Mouse (Mus musculus): ENCODE results near the gene Tgm7.
A peak's percentile ranks its signal among the peaks of the same experiment; 100 is the strongest.
"Not testable (repeated sequence)": the region's sequence is repeated elsewhere in the genome, so short reads cannot be mapped to it uniquely, and the experiment has no call there.

Tgm7 gene

DNA sequence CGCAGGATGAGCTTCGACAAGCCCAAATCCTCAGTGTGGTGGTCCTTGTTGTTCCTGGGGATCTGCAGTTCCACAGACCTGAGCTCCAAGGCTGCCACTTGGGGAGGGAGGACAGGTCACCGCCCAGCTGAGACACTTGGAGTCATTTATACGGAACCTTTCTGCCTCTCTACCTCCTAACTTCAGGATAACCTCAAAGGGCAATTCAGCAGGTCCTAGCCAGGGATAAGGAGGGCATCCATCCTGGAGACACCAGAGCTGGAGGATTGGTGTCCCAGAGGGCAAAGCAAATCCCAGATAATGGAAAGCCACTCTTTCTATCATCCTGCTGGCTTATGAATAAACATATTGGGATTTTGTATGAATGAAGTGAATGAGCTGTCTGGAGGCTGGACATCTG is at the start of gene Tgm7:
TSS of gene Tgm7 (minus strand) at position 101 of the 400 bp plus-strand sequence.
- no peak for DNase-seq (ENCODE audit: low spot score)

DNA sequence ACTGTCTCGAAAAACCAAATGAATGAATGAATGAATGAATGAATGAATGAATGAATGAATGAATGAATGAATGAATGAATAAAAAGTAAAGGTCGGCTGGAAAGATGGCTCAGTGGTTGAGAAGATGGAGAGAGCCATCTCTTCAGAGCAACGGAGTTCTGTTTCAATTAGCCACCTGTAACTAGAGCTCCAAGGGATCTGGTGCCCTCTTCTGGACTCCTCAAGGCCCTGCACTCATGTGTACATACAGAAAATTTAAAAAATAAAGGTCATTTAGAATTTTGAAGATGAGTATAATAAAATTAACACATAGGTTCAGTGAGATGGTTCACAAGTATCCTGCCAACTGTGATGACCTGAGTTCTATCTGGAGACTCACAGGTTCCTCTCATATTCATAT is 43.5 kb upstream of the Tgm7 start:
- no peak for DNase-seq (ENCODE audit: low spot score)

DNA sequence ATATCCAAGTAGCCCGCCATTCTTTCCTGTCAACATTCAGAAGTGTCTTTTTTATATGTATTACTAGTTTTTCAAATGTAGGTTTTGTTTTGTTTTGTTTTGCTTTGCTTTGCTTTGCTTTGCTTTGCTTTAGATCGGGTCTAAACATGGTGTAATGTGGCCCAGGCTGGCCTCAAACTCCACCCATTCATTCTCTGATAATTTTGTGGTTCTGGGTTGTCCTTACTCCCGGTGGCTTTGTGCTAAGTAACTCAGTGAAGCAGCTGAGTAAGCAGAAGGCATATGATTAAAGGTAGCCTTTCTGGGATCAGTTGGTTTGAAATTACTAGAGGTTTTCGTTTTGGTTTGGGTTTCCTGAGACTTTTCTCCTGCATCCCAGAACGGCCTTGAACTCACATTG is 40.1 kb upstream of the Tgm7 start:
- no peak for DNase-seq (ENCODE audit: low spot score)

DNA sequence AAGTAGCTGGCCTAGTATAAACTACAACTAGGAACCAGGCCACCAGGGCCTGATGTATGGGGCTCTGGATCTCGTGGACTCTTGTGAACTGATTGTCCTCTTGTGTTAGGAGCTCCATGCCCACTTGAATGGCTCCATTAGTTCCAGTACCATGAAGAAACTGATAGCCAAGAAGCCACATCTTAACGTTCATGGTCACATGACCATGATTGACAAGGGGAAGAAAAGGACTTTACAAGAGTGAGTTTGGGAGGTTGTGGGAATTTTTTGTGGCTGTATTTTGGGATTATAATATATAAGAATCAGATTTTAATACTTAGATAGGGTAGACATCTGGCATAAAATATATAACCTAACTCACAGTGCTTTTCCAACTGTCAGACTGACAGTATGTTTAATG is 32.8 kb upstream of the Tgm7 start:
- no peak for DNase-seq (ENCODE audit: low spot score)

DNA sequence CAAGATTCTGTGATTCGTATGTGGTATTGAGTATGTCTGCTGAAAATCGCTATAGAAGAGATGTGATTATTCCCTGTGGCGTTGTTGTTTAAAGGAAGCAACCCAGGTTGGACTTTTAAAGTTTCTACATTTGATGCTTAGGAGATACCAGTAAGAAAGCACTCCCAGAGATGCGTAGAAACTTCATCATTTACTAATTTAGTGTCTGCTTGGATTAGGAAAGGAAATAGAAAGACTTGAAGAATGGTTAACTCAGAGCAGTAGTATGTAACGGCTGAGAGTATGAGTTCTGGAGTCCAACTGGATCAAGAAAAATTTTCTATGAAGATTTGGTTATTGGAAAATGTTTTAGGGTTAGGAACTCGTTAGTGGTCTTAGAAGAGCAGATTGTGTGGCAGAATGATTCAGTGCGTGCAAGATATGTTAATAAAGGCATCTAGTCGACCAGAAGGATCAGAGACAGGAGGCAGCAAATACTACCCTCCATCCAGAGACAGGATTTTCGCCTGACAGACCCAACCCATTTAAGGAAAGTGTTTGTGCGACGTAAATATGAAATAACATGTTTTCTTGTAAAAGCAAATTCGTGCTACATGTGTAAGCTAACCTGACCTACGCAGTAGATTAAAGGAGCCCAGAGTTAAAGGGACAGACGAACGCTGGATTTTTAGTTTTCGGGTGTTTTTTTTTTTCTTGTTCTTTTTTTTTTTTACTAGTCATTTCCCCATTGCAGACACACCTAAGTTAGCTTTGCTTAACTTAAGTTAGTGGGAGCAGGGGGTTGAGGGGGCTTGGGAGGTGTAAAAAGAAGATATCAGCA is 31.8 kb upstream of the Tgm7 start:
- DNase-seq (ENCODE audit: low spot score), result no peak

DNA sequence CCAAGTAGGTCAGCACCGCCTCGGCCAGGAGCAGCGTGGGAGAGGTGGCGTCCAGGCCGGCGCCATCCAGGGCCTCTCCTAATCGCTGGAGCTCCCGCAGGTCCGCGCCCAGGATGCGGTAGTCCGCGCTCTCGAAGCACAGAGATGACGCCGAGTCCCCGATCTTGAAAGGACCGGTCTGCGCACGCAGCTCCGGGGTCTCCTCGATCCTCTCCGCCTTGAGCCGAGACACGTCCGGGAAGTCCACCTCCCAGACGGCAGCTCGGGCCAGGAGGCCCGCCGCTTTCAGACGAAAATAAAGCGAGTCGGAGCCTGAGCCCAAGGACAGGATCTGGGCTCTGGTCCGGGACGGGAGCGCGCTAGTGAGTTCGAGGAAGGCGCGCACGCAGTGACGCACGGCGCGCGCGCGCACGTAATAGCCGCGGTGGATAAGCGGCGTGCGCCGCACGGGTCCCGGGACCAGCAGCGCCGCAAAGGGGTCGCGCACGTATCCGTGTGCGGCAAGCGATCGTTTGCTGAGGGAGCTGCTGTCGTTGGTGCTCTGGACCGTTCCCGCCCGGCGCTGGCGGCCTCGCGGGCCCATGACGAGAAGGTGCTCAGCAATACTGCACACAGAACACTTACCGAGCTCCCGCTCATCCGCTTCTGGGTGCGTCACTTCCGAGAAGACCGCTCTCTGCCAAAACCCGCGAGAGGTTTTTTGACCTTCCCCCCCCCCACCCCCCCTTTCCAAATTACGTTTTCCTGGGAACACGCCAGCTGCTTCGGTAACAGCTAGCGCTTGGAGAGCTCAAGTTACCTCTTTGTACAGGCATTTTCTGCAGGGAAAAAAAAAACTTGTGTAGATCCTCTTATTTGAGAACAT is 30.7 kb upstream of the Tgm7 start, which contains the start of the genes Adal and Lcmt2:
TSS of gene Adal (plus strand) at position 411 of the 865 bp plus-strand sequence.
TSS of gene Lcmt2 (minus strand) at position 636 of the 865 bp plus-strand sequence.
- DNase-seq (ENCODE audit: low spot score), result peak; percentile 85

DNA sequence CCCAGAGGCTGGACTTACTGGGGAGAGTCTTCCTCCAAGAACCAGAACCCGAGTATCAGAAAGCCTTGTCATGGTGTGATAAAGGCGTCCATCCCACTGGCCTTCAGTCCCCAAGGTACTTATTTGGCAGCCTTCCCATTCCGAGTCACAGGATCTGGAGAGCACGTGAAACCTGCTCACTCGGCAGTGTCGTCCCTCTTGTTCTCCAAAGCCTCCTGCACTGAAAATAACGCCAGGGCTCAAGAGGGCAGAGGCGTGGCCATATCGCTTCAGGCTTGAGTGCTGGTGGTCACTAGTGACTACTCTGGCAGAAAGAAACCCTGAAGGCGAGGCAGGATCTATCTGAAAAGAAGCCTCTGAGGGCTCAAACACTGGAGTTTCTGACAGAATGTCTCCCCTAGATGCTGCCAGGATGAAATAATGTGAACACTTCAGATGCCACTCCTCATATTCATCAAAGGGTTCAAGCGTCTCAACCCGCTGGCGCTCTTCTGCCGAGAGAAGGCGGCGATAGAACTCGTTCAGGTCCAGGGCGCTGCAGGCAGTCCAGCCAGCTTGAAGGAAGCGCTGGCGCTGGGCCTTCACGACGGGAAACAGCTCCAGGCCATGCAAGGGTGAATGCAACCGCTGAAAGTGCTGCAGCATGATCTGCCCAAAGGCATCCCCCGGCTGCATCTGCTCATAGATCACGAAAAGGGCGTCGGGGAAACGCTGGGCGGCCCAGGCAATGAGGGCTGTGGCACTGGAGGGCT is 29.8 kb upstream of the Tgm7 start:
- DNase-seq (ENCODE audit: low spot score), result peak; percentile 27

DNA sequence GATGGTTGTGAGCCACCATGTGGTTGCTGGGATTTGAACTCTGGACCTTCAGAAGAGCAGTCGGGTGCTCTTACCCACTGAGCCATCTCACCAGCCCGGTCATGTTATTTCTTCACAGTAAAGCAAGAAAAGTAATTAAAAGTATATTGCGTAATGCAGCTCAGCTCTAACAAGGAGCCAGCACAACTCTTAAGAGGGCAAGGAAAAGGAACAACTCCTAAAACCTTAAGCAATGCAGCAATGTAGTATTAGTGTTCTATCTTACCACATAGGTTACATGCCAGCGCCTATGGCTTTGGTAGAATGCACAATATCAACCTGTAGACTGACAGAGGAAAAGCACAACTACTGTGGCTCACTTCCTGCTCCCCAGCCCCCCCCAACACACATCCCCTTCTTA is 27.8 kb upstream of the Tgm7 start:
- no peak for DNase-seq (ENCODE audit: low spot score)

DNA sequence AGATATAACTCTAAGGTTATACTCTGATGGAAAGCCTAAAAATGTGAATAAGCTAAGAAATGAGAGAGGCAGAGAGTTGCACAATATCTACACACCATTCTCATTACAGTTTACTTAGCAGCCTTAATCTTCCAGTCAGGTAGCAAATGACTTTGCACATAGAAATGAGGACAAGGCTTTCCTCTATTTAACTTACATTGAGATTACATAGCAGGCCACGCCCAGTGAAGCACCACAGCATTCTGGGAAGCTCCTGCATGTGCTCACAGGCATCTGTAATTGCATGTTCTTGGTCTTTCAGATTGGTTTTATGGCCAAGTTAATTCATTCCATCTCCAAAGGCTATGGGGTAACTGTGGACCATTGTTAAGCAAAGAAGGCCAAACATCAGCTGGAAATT is 23.2 kb upstream of the Tgm7 start:
- no peak for DNase-seq (ENCODE audit: low spot score)

DNA sequence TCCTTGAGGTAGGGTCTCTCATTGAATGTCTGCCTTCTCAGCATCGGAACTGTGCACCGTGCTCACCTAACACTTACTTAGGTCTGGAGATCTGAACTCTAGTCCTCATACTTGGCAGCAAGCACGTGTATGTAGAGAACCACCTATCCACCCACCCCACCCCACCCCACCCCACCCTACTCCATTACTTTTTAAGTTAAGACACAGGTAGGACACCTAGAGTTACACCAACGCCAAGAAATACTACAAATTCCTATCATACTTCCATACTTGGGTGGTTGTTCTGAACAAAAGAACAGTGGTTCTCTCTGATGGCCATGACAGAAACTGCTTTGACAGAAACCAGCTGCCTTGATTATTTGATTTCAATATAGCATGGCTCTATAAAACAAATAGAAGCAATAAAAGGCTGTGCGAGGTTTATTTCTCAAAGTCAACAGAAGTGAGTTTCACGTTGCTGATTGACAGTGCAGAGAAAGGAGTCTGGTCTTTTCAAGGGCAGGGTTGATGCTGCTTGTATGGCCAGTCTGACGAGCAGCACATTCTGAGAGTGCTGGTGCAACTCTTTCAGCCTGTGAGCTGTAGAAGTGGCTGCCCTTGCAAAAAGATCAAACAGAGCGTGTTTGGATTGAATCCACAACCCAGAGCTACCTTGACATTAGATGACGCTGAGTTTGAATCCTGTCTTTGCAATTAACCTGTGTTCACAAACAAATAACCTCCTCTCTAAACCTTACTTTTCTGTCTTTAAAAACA is 19.4 kb upstream of the Tgm7 start:
- DNase-seq (ENCODE audit: low spot score), result no peak

DNA sequence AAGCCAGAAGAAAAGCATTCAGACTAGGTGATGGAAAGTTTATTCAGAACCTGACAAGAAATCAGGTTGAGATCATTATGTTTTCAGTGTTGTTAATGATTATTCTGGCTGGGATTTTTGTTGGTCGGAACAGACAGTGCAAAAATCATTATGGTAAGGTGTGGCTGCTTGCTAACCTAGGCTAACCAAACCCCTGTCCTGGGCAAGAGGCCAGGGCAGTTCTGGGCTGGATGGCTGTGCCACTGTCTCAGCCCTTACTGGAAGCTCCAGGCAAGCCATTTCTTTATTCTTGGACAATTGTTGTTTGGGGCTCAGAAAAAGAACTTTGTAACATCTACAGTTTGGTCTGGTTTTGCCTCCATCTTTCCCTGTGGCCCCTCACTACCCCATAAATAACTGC is 17.9 kb upstream of the Tgm7 start:
- DNase-seq (ENCODE audit: low spot score), result no peak

DNA sequence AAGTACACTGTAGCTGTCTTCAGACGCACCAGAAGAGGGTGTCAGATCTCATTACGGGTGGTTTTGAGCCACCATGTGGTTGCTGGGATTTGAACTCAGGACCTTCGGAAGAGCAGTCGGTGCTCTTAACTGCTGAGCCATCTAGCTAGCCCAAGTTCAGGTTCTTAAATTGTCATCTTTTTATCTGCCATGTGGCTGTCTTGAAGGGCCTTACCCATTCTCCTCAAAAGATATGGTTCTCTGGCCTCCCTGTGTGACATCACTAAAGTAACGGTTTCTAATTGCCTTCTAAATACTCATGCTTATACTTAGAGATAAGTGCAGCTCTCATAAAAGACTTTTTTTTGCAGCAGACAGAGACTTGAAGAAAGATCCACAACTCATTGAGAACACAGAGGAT is 16.7 kb upstream of the Tgm7 start:
- not testable (repeated sequence) for DNase-seq (ENCODE audit: low spot score)

DNA sequence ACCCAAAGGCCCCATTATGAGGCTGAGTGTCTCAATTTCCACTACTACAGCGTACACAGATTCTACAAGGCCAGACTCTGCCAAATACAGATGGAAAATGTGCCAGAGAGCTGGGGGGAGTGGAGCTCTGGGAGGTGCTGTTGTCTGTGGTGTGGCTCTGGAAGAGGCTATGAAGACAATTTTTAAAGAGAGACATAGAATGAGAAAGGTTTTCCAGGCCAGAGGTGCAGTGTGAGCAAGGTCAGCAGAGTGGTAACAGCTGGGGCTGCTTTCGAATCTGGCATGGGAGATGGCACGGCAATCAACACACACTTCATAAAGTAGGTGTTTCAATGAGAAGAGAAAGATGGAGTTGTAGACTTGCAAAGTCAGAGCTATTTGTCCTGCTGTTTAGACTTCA is 9.7 kb upstream of the Tgm7 start:
- no peak for DNase-seq (ENCODE audit: low spot score)

DNA sequence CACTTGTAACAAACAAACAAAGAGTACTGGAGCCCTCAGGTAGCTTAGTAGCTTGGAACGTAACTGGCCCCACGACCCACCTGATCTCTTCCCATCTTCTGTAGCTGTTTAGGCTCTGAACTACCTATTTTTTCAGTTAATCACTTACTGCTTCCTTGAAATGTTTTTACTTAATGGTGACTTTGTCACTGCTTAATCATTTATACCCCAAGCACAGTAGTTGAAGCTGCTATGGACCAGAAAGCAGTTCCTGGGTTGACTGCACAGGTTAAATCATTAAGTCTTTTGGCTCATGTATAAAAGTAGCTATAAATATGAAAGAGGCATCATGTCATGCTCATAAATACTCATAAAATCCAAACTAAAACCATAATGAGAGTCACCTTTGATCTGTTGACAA is 5.8 kb upstream of the Tgm7 start:
- no peak for DNase-seq (ENCODE audit: low spot score)

DNA sequence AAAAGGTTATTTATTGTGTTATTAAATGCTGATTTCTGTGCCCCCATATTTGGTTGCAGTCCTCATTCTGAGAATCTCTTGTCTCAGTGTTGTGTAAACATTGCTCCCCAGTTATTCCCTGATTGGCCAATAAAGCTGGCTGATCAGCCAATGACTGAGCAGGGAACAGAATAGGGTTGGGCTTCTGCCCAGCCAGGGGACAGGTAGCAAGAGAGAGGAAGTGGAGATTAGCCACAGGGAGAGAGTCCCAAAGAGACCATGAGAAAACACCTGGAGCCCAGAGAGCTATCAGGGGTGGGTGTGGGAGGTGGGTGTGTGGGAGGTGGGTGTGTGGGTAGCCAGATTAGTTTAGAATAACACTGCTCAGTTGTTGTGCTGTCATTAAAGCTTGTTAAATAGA is 3.7 kb downstream of the Tgm7 start:
- no peak for DNase-seq (ENCODE audit: low spot score)

DNA sequence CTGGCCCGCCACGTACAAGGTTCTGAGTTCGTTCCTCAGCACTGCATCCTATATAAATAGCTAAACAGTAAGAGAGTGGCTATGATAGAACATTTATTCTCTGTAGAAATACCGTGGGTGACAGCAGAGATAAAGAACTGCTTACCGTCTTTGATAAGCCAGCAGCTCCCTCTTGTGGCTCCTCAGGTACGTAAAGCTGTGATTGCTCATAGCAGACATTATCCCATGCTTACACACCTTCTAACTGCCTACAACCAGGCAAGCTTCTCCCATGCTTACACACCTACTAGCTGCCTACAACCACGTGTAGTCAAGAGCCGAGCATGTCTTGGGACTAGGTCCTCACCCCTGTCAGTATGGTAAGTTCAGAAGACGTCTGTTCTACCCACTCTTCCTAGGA is 7.5 kb downstream of the Tgm7 start:
- peak; percentile 42 for DNase-seq (ENCODE audit: low spot score)

DNA sequence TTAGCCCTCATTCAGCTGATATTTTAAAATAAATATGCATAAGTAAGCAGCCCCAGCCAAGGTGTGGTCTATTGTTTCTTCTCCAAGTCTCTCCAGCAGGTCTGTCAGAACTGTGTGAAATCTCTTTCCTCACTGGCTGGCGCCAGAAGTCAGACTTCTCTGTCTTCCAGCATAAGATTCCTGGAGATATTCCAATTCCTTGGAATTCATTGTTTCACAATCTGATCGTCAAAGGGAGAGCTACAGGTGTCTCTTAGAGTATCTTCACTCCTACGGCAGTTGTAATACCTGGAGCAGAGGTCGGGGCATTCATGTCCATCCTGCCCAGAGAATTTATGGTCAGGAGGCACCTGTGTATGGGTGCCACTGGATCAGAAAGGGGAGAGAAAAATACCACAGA is 19.8 kb downstream of the Tgm7 start:
- no peak for DNase-seq (ENCODE audit: low spot score)

DNA sequence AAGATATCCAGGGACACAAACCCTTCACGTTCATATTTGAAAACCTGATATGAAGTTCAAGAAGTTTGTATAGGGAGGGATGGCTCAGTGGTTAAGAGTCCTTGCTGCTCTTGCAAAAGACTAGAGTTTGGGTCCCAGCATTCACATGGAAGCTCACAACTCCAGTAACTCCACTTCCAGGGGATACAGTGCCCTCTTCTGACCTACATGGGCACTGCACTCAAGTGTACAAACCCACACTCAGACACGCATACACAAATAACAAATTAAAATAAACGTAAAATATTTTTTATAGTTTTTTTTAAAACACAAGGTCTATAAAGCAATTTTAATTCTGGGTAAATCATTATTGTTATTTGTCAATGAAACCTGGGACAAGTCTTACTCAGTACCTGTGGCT is 21.1 kb downstream of the Tgm7 start:
- DNase-seq (ENCODE audit: low spot score), result no peak

DNA sequence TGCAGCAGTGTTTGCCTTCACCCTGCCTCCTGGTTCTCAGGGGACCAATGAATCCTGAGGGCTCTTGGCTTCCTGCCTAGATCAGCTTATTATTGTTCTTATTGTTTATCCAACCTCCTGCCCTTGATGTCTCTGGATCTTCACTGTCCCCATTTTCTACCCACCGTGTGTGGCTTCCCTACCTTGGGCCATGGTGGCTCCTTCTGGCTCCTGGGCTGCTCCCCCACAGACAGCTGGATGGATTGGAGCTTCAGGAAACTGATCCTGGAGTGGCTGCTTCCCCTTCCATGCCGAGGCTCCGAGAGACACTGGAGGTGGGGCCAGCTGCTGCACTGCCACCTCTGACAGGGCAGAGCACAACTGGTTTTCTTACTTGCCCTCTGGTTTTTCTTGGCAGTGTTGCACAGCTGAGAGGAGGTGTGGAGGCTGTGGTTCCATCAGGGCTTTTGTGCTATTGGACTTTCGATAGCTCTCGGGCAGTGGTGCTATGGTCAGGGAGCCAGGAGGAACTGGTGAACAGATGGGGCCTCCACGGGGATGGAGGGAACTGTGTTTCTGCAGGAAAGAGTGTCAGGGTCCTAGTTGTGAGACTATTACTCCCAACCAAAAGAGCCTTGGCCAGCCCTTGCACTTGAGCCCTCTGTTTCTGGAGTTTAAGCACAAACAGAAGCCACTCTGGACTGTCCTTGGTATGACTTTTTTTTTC is 24.0 kb downstream of the Tgm7 start, which contains the start of gene Tgm5:
TSS of gene Tgm5 (minus strand) at position 362 of the 706 bp plus-strand sequence.
- DNase-seq (ENCODE audit: low spot score), result peak; percentile 12

DNA sequence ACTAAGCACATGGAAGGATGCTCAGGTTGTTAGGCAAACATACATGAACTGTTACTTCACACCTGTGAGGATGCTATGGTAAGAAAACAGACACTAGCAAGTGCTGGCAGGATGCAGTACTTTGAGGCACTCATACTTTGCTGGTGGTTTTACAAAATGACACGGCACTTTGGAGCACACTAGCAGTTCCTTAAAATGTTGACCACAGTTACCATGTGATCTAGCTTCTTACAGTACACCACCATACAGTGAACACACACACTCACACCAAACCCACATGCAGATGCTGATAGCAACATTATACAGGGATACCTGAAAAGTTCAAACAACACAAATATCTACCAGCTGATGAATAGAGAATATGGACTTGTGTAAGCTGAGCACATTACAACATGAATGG is 27.0 kb downstream of the Tgm7 start:
- DNase-seq (ENCODE audit: low spot score), result no peak

DNA sequence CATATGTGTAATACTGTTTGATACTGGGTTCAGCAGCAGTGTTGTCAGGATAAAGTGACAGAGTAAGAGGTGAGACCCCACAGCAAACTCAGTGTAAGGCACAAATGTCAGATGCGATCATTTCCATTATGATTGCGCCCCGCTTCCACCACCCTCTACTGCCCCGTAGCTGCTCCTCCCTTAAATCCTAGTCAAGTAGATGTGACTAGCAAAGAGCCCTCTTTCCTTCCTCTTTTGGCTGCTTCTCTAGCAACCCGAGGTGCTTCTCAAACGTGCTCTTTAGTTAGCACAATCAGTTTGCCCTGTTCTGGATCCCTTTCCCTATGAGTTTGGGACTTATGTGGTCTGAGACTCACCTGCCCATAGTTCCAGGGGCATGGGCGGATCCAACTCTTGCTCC is 34.8 kb downstream of the Tgm7 start:
- no peak for DNase-seq (ENCODE audit: low spot score)

Measured in ovary, postnatal 14 days (tissue).